Mouse (Mus musculus) cerebellum, adult 2 months (tissue): ENCODE results near the gene Atrnl1.

ENCODE experiments used
- CTCF ChIP-seq: fragments of 200-500 bp; IDR thresholded peaks from 2 replicates; pipeline ENCODE4 v1.5.1; 2011; ENCODE audit warnings: low read depth, mild to moderate bottlenecking, control low read depth, low read length, moderate library complexity, borderline replicate concordance; ENCODE audit not compliant: insufficient read depth
- POLR2A ChIP-seq: fragments of 200-500 bp; IDR thresholded peaks from 2 replicates; pipeline ENCODE4 v1.6.1; 2011; ENCODE audit warnings: low read length, control low read depth, borderline replicate concordance; ENCODE audit not compliant: insufficient read depth

GRCm38 (mm10) chr19:57808363-57808762, 197.5 kb downstream of the Atrnl1 start:
- TF ChIP-seq POLR2A (no peak), CTCF (no peak)
